ENCODE assay signal across 9 mouse cellular contexts in the genomic region with DNA sequence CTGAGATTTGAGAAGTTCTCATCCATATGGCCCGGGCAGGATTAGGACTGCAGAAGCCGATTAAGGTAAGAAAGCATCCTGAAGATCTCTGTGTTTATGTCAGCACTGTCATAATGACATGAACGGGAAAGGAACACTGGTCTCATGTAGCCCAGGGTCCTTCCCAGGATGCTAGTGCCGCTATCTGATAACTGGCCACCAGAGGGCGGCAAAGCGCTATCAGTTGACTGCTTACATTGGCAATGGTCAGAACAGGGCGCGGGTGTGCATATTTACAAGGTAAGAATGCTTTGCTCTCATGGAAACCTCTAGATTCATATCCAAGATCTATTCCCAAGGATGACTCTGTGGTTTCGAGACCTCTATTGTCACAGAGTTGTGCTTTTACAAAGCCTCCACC. TPM values are rescaled to one million over a fixed set of nuclear protein-coding genes. Genes with fewer than 3 reads are reported as not detected.
DNase-seq lines count a peak whose midpoint lies in the region; ATAC-seq and TF ChIP-seq lines count a peak whose summit lies in the region.
"Had no signal": no experiment of that assay in that cellular context is flagged by ENCODE, and none has a peak within 500 bp of the region (broad histone marks: within the 10 kb centered on the region; RNA-seq: fewer than 3 reads in every experiment).

No protein-coding gene starts in this region.

- peak; percentile 52 for TF ChIP-seq RAD21 in MEL (IDR thresholded peaks at IDR 0.05; ENCODE audit: low read depth, low read length)

- no peak overlapping the region for H3K27ac ChIP-seq in MEL (ENCODE audit: control insufficient read depth, low read depth, low read length)
- no peak overlapping the region for H3K27ac ChIP-seq in forebrain, embryonic 16.5 days (ENCODE audit: low read length)
- no peak overlapping the region for H3K27ac ChIP-seq in hindbrain, embryonic 10.5 days
- H3K27ac ChIP-seq: heart, embryonic 13.5 days had no signal

- TF ChIP-seq CTCF in MEL (IDR thresholded peaks at IDR 0.05 in 2 of 3, conservative IDR thresholded peaks at IDR 0.05 in 1 of 3; ENCODE audit: control insufficient read depth in 1 of 3, insufficient read depth in 1 of 3, low read depth in 2 of 3, low read length in 3 of 3, poor library complexity in 1 of 3, severe bottlenecking in 1 of 3), result peak; percentile 58 to 69 (median 59)

- H3K36me3 ChIP-seq in MEL (ENCODE audit: control insufficient read depth in 1 of 2, insufficient read depth in 2 of 2, low read length in 2 of 2), result no peaks in the 10 kb centered on the region
- no peaks in the 10 kb centered on the region for H3K36me3 ChIP-seq in forebrain, embryonic 16.5 days (ENCODE audit: control insufficient read depth, insufficient read depth)
- H3K36me3 ChIP-seq in hindbrain, embryonic 10.5 days, result no peaks in the 10 kb centered on the region
- H3K36me3 ChIP-seq: heart, embryonic 13.5 days had no signal

- H3K4me1 ChIP-seq in MEL (ENCODE audit: control insufficient read depth in 1 of 2, insufficient read depth in 2 of 2, low read length in 2 of 2), result no peaks in the 10 kb centered on the region
- no peaks in the 10 kb centered on the region for H3K4me1 ChIP-seq in forebrain, embryonic 16.5 days (replicated peaks; ENCODE audit: control insufficient read depth, insufficient read depth, low read length)
- no peaks in the 10 kb centered on the region for H3K4me1 ChIP-seq in hindbrain, embryonic 10.5 days (replicated peaks)

- H3K4me2 ChIP-seq in forebrain, embryonic 16.5 days (ENCODE audit: low read length), result no peak overlapping the region
- H3K4me2 ChIP-seq: heart, embryonic 13.5 days had no signal

- no peaks in the 10 kb centered on the region for H3K9me3 ChIP-seq in MEL (replicated peaks; ENCODE audit: insufficient read depth, low read length)
- no peaks in the 10 kb centered on the region for H3K9me3 ChIP-seq in forebrain, embryonic 16.5 days (ENCODE audit: control insufficient read depth, low read length)
- no peaks in the 10 kb centered on the region for H3K9me3 ChIP-seq in hindbrain, embryonic 10.5 days
- H3K9me3 ChIP-seq: heart, embryonic 13.5 days had no signal

- H3K79me2 ChIP-seq in MEL (ENCODE audit: control insufficient read depth, insufficient read depth, low read length, poor library complexity), result no peaks in the 10 kb centered on the region

- 10% methylated on average over 9 of the region's 9 CpGs for WGBS in forebrain, embryonic 16.5 days
- 11% methylated on average over 9 of the region's 9 CpGs for WGBS in hindbrain, embryonic 10.5 days

- TF ChIP-seq EP300 in MEL (IDR thresholded peaks at IDR 0.05; ENCODE audit: low read depth in 1 of 2, low read length in 2 of 2), result no peak

- ATAC-seq in cerebellum, adult (ENCODE audit: insufficient number of reproducible peaks, low FRiP score, low TSS enrichment), result peak; percentile 63
- peak; percentile 79 for ATAC-seq in forebrain, embryonic 16.5 days

- DNase-seq in MEL (ENCODE audit: low read depth, low spot score), result peak; percentile 50
- DNase-seq in hindbrain, embryonic 10.5 days (ENCODE audit: low spot score), result peak; percentile 86
- peak; percentile 66 for DNase-seq in layer of hippocampus, adult 9-11 months
- DNase-seq in lung, postnatal 25 days (ENCODE audit: low spot score), result peak; percentile 74
- peak; percentile 88 for DNase-seq in retina, postnatal 1 day
- peak; percentile 87 for DNase-seq in urinary bladder, postnatal 14 days (ENCODE audit: low spot score)

- no peak for TF ChIP-seq POLR2A in MEL (IDR thresholded peaks at IDR 0.05; ENCODE audit: control insufficient read depth in 1 of 2, insufficient read depth in 1 of 2, low read depth in 1 of 2, low read length in 2 of 2, poor library complexity in 1 of 2)

- no peak overlapping the region for H3K4me3 ChIP-seq in MEL (ENCODE audit: control insufficient read depth in 1 of 2, insufficient read depth in 1 of 2, low read depth in 2 of 2, low read length in 2 of 2)
- H3K4me3 ChIP-seq in forebrain, embryonic 16.5 days (replicated peaks; ENCODE audit: low read length), result no peak overlapping the region
- H3K4me3 ChIP-seq in hindbrain, embryonic 10.5 days, result no peak overlapping the region
- H3K4me3 ChIP-seq: heart, embryonic 13.5 days had no signal

- H3K27me3 ChIP-seq in MEL (ENCODE audit: control insufficient read depth in 1 of 2, insufficient read depth in 2 of 2, low read length in 2 of 2), result no peaks in the 10 kb centered on the region
- no peaks in the 10 kb centered on the region for H3K27me3 ChIP-seq in forebrain, embryonic 16.5 days (replicated peaks; ENCODE audit: control insufficient read depth, insufficient read depth, low read length)
- no peaks in the 10 kb centered on the region for H3K27me3 ChIP-seq in hindbrain, embryonic 10.5 days (ENCODE audit: insufficient read depth, poor library complexity, severe bottlenecking)
- H3K27me3 ChIP-seq: heart, embryonic 13.5 days had no signal

- H3K9ac ChIP-seq in MEL (ENCODE audit: control insufficient read depth, low read depth, low read length, poor library complexity, severe bottlenecking), result no peak overlapping the region
- no peak overlapping the region for H3K9ac ChIP-seq in forebrain, embryonic 16.5 days (replicated peaks; ENCODE audit: low read depth, low read length)
- H3K9ac ChIP-seq: heart, embryonic 13.5 days had no signal

TF ChIP-seq in MEL, 35 proteins besides CTCF, POLR2A, EP300 and RAD21:
- TF ChIP-seq E2F4 (IDR thresholded peaks at IDR 0.05; ENCODE audit: borderline replicate concordance, low read depth, low read length) (no peak), ZC3H11A (IDR thresholded peaks at IDR 0.05; ENCODE audit: low read depth, low read length) (peak; percentile 44), SMC3 (IDR thresholded peaks at IDR 0.05; ENCODE audit: low read depth, low read length) (peak; percentile 59)

RNA-seq across cellular contexts. Expression of a gene that starts 36.6 kb away (rescaled TPM):
- not detected in 2 replicates for total RNA-seq in MEL (2012; rRNA removed)
- polyA plus RNA-seq in MEL (2012; ENCODE audit: insufficient read depth in 1 of 2, insufficient read length in 2 of 2, low read depth in 1 of 2, low replicate concordance in 2 of 2, missing spikeins in 1 of 2), result not detected
- not detected in 2 replicates for polyA plus RNA-seq in forebrain, embryonic 16.5 days (2015; fragmentation: Nextera tagmentation; extraction: Ambion mirVana)
- polyA plus RNA-seq in hindbrain, embryonic 10.5 days (2016; fragmentation: Nextera tagmentation; extraction: Ambion mirVana), result not detected in 2 replicates
- polyA plus RNA-seq: heart, embryonic 13.5 days had no signal

RNA-seq across cellular contexts. Expression of a gene that starts 51.6 kb away (rescaled TPM):
- not detected in 2 replicates for total RNA-seq in MEL (2012; rRNA removed)
- polyA plus RNA-seq in MEL (2012; ENCODE audit: insufficient read depth in 1 of 2, insufficient read length in 2 of 2, low read depth in 1 of 2, low replicate concordance in 2 of 2, missing spikeins in 1 of 2), result under 1 TPM in 1 of 2 experiments, not detected in 1; 0.03 TPM
- polyA plus RNA-seq in forebrain, embryonic 16.5 days (2015; fragmentation: Nextera tagmentation; extraction: Ambion mirVana), result not detected in 2 replicates
- 0.09 and 0.22 TPM in 2 replicates for polyA plus RNA-seq in hindbrain, embryonic 10.5 days (2016; fragmentation: Nextera tagmentation; extraction: Ambion mirVana)
